Comparison of ENCODE assay signal across 18 mouse cellular contexts in genomic region chr6:91145056-91145455, GRCm38 (mm10). TPM values are rescaled to one million over a fixed set of nuclear protein-coding genes. Genes with fewer than 3 reads are reported as not detected.
DNase-seq lines count a peak whose midpoint lies in the region; ATAC-seq and TF ChIP-seq lines count a peak whose summit lies in the region.
"Had no signal": no experiment of that assay in that cellular context is flagged by ENCODE, and none has a peak within 500 bp of the region (broad histone marks: within the 10 kb centered on the region; RNA-seq: fewer than 3 reads in every experiment).

No protein-coding gene starts in this region.

- no peak overlapping the region for H3K4me2 ChIP-seq in hindbrain, embryonic 12.5 days (replicated peaks)
- no peak overlapping the region for H3K4me2 ChIP-seq in hindbrain, embryonic 16.5 days (ENCODE audit: low read length)
- no peak overlapping the region for H3K4me2 ChIP-seq in liver, embryonic 14.5 days (ENCODE audit: low read depth)
- no peak overlapping the region for H3K4me2 ChIP-seq in liver, embryonic 11.5 days
- H3K4me2 ChIP-seq in hindbrain, postnatal 0 days (ENCODE audit: low read depth, low read length), result no peak overlapping the region
- H3K4me2 ChIP-seq in neural tube, embryonic 15.5 days, result no peak overlapping the region
- H3K4me2 ChIP-seq: embryonic facial prominence, embryonic 12.5 days; limb, embryonic 15.5 days had no signal

- no peaks in the 10 kb centered on the region for H3K9me3 ChIP-seq in hindbrain, embryonic 12.5 days (replicated peaks)
- H3K9me3 ChIP-seq in hindbrain, embryonic 16.5 days (ENCODE audit: control insufficient read depth, low read length), result no peaks in the 10 kb centered on the region
- H3K9me3 ChIP-seq in liver, embryonic 14.5 days (ENCODE audit: control insufficient read depth, low read length), result no peaks in the 10 kb centered on the region; the same call in 1 of the 2 replicates
- no peaks in the 10 kb centered on the region for H3K9me3 ChIP-seq in liver, embryonic 11.5 days (ENCODE audit: control insufficient read depth, low read length)
- H3K9me3 ChIP-seq in hindbrain, postnatal 0 days (ENCODE audit: low read length), result no peaks in the 10 kb centered on the region
- no peaks in the 10 kb centered on the region for H3K9me3 ChIP-seq in neural tube, embryonic 15.5 days (replicated peaks)
- H3K9me3 ChIP-seq: embryonic facial prominence, embryonic 12.5 days; G1E; heart, embryonic 10.5 days; limb, embryonic 15.5 days had no signal

- ATAC-seq in hindbrain, embryonic 12.5 days (ENCODE audit: low FRiP score), result no peak
- no peak for ATAC-seq in hindbrain, embryonic 16.5 days
- ATAC-seq in liver, embryonic 14.5 days (ENCODE audit: insufficient read depth), result 0 out of 2 replicates have a peak, but pooled peaks have one; percentile 34
- ATAC-seq in liver, embryonic 11.5 days (replicated peaks; ENCODE audit: low FRiP score), result no peak
- ATAC-seq in hindbrain, postnatal 0 days, result no peak
- ATAC-seq in neural tube, embryonic 15.5 days (ENCODE audit: low FRiP score), result no peak

- TF ChIP-seq CTCF in liver, embryonic 14.5 days (IDR thresholded peaks at IDR 0.05; ENCODE audit: low read depth), result peak; percentile 14; the same call in 1 of the 2 replicates
- TF ChIP-seq CTCF in hindbrain, postnatal 0 days (IDR thresholded peaks at IDR 0.05; ENCODE audit: low read depth), result peak; percentile 40; the same call in 1 of the 2 replicates

- no peak overlapping the region for H3K4me3 ChIP-seq in hindbrain, embryonic 12.5 days
- no peak overlapping the region for H3K4me3 ChIP-seq in hindbrain, embryonic 16.5 days (ENCODE audit: low read length)
- H3K4me3 ChIP-seq in liver, embryonic 14.5 days (ENCODE audit: insufficient read depth in 1 of 2, low read depth in 2 of 2, low read length in 2 of 2), result no peak overlapping the region
- no peak overlapping the region for H3K4me3 ChIP-seq in liver, embryonic 11.5 days (ENCODE audit: low read depth, low read length)
- no peak overlapping the region for H3K4me3 ChIP-seq in hindbrain, postnatal 0 days (ENCODE audit: low read length)
- no peak overlapping the region for H3K4me3 ChIP-seq in neural tube, embryonic 15.5 days (replicated peaks)
- H3K4me3 ChIP-seq: embryonic facial prominence, embryonic 12.5 days; heart, embryonic 10.5 days; limb, embryonic 15.5 days; myocyte had no signal

- peaks cover 22% of the 10 kb centered on the region for H3K4me1 ChIP-seq in hindbrain, embryonic 12.5 days
- H3K4me1 ChIP-seq in hindbrain, embryonic 16.5 days (ENCODE audit: control insufficient read depth, insufficient read depth, low read depth, low read length), result peaks cover 17% of the 10 kb centered on the region
- peaks cover 18 to 20% of the 10 kb centered on the region in 2 experiments for H3K4me1 ChIP-seq in liver, embryonic 14.5 days (replicated peaks; ENCODE audit: control insufficient read depth in 2 of 2, insufficient read depth in 2 of 2, low read length in 1 of 2)
- H3K4me1 ChIP-seq in liver, embryonic 11.5 days (replicated peaks; ENCODE audit: control insufficient read depth, insufficient read depth, low read length), result no peaks in the 10 kb centered on the region
- H3K4me1 ChIP-seq in hindbrain, postnatal 0 days (ENCODE audit: insufficient read depth, low read length), result peaks cover 22% of the 10 kb centered on the region; the same call in 1 of the 2 replicates
- H3K4me1 ChIP-seq in neural tube, embryonic 15.5 days, result peaks cover 26% of the 10 kb centered on the region
- H3K4me1 ChIP-seq: heart, embryonic 10.5 days had no signal

- no peak overlapping the region for H3K9ac ChIP-seq in hindbrain, embryonic 12.5 days
- no peak overlapping the region for H3K9ac ChIP-seq in hindbrain, embryonic 16.5 days (ENCODE audit: low read depth, low read length)
- no peak overlapping the region for H3K9ac ChIP-seq in liver, embryonic 14.5 days (replicated peaks)
- no peak overlapping the region for H3K9ac ChIP-seq in liver, embryonic 11.5 days (ENCODE audit: low read depth, low read length)
- no peak overlapping the region for H3K9ac ChIP-seq in hindbrain, postnatal 0 days (replicated peaks; ENCODE audit: low read length)
- no peak overlapping the region for H3K9ac ChIP-seq in neural tube, embryonic 15.5 days (replicated peaks)
- H3K9ac ChIP-seq: embryonic facial prominence, embryonic 12.5 days; limb, embryonic 15.5 days had no signal

- no peak for TF ChIP-seq EP300 in liver, embryonic 14.5 days (IDR thresholded peaks at IDR 0.05; ENCODE audit: low read depth)

- 65% methylated on average over 3 of the region's 3 CpGs for WGBS in hindbrain, embryonic 12.5 days
- 55% methylated on average over 3 of the region's 3 CpGs for WGBS in hindbrain, embryonic 16.5 days
- WGBS in liver, embryonic 14.5 days (ENCODE audit: insufficient replicate concordance), result 51% methylated on average over 3 of the region's 3 CpGs
- 64% methylated on average over 3 of the region's 3 CpGs for WGBS in liver, embryonic 11.5 days
- 63% methylated on average over 3 of the region's 3 CpGs for WGBS in hindbrain, postnatal 0 days
- whole genome bisulfite sequencing in neural tube, embryonic 15.5 days, result 69% methylated on average over 3 of the region's 3 CpGs

- DNase-seq in liver, embryonic 14.5 days (ENCODE audit: low read depth in 3 of 3, low spot score in 3 of 3), result no peak
- no peak for DNase-seq in liver, embryonic 11.5 days (ENCODE audit: low spot score)
- DNase-seq in hindbrain, postnatal 0 days (ENCODE audit: low spot score), result no peak
- no peak for DNase-seq in lung, postnatal 14 days
- DNase-seq in adrenal gland, postnatal 14 days, result no peak
- DNase-seq: cerebellum, postnatal 36 days; gastrocnemius, postnatal 10 days; right cerebral cortex, postnatal 25 days; thymus, adult 2 months had no signal

- no peaks in the 10 kb centered on the region for H3K36me3 ChIP-seq in hindbrain, embryonic 12.5 days
- no peaks in the 10 kb centered on the region for H3K36me3 ChIP-seq in hindbrain, embryonic 16.5 days (ENCODE audit: control insufficient read depth, insufficient read depth, low read length)
- no peaks in the 10 kb centered on the region for H3K36me3 ChIP-seq in liver, embryonic 14.5 days (replicated peaks; ENCODE audit: control insufficient read depth, insufficient read depth, low read depth)
- no peaks in the 10 kb centered on the region for H3K36me3 ChIP-seq in liver, embryonic 11.5 days (ENCODE audit: control insufficient read depth, insufficient read depth, low read length)
- H3K36me3 ChIP-seq in hindbrain, postnatal 0 days (ENCODE audit: insufficient read depth, low read length), result no peaks in the 10 kb centered on the region
- H3K36me3 ChIP-seq in neural tube, embryonic 15.5 days, result no peaks in the 10 kb centered on the region
- H3K36me3 ChIP-seq: embryonic facial prominence, embryonic 12.5 days; G1E; heart, embryonic 10.5 days; limb, embryonic 15.5 days had no signal

- H3K27me3 ChIP-seq in hindbrain, embryonic 12.5 days, result no peaks in the 10 kb centered on the region
- H3K27me3 ChIP-seq in hindbrain, embryonic 16.5 days (replicated peaks; ENCODE audit: control insufficient read depth, insufficient read depth, low read length), result no peaks in the 10 kb centered on the region
- peaks cover 7% of the 10 kb centered on the region for H3K27me3 ChIP-seq in liver, embryonic 14.5 days (ENCODE audit: control insufficient read depth, insufficient read depth, low read length)
- H3K27me3 ChIP-seq in liver, embryonic 11.5 days (replicated peaks; ENCODE audit: control insufficient read depth, insufficient read depth, low read length), result peaks cover 4% of the 10 kb centered on the region
- H3K27me3 ChIP-seq in hindbrain, postnatal 0 days (ENCODE audit: insufficient read depth, low read length), result no peaks in the 10 kb centered on the region
- H3K27me3 ChIP-seq in neural tube, embryonic 15.5 days (replicated peaks), result no peaks in the 10 kb centered on the region
- H3K27me3 ChIP-seq: embryonic facial prominence, embryonic 12.5 days; limb, embryonic 15.5 days had no signal

- peak overlapping the region; percentile 88; the same call in 1 of the 2 replicates for H3K27ac ChIP-seq in hindbrain, embryonic 12.5 days
- no peak overlapping the region for H3K27ac ChIP-seq in hindbrain, embryonic 16.5 days (ENCODE audit: low read depth, low read length)
- H3K27ac ChIP-seq in liver, embryonic 14.5 days, result no peak overlapping the region
- H3K27ac ChIP-seq in liver, embryonic 11.5 days (ENCODE audit: low read depth, low read length), result no peak overlapping the region
- no peak overlapping the region; the same call in 1 of the 2 replicates for H3K27ac ChIP-seq in hindbrain, postnatal 0 days
- peak overlapping the region; percentile 89; the same call in 1 of the 2 replicates for H3K27ac ChIP-seq in neural tube, embryonic 15.5 days (replicated peaks)
- H3K27ac ChIP-seq: heart, embryonic 10.5 days; limb, embryonic 15.5 days; macrophage had no signal

RNA-seq across cellular contexts. Expression of gene Hdac11, which starts 11.4 kb away (rescaled TPM):
- 18.8 and 23.2 TPM in 2 replicates for polyA plus RNA-seq in hindbrain, embryonic 12.5 days (2016; fragmentation: Nextera tagmentation; extraction: Ambion mirVana)
- polyA plus RNA-seq in hindbrain, embryonic 16.5 days (2015; fragmentation: Nextera tagmentation; extraction: Ambion mirVana), result 50.1 and 53.5 TPM in 2 replicates
- 9.2 and 12.1 TPM in 2 replicates for polyA plus RNA-seq in liver, embryonic 14.5 days (2012; rRNA removed)
- polyA plus RNA-seq in liver, embryonic 14.5 days (2014; fragmentation: Nextera tagmentation; extraction: Ambion mirVana), result 4.8 and 6.0 TPM in 2 replicates
- 7.1 and 7.2 TPM in 2 replicates for polyA plus RNA-seq in liver, embryonic 11.5 days (2014; fragmentation: Nextera tagmentation; extraction: Ambion mirVana)
- total RNA-seq in hindbrain, postnatal 0 days (2014; rRNA removed), result 100 and 111 TPM in 2 replicates
- polyA plus RNA-seq in hindbrain, postnatal 0 days (2015; fragmentation: Nextera tagmentation; extraction: Ambion mirVana), result 50.1 and 50.7 TPM in 2 replicates
- polyA plus RNA-seq in neural tube, embryonic 15.5 days (2015; fragmentation: Nextera tagmentation; extraction: Ambion mirVana), result 41.7 and 51.5 TPM in 2 replicates
- 6.3 and 7.4 TPM in 2 replicates for total RNA-seq in adrenal gland, postnatal 14 days (2021)

RNA-seq across cellular contexts. Expression of gene Nup210, which starts 28.4 kb away (rescaled TPM):
- 19.1 and 19.8 TPM in 2 replicates for polyA plus RNA-seq in hindbrain, embryonic 12.5 days (2016; fragmentation: Nextera tagmentation; extraction: Ambion mirVana)
- 15.0 and 21.2 TPM in 2 replicates for polyA plus RNA-seq in hindbrain, embryonic 16.5 days (2015; fragmentation: Nextera tagmentation; extraction: Ambion mirVana)
- 24.4 and 32.4 TPM in 2 replicates for polyA plus RNA-seq in liver, embryonic 14.5 days (2012; rRNA removed)
- 35.1 and 38.5 TPM in 2 replicates for polyA plus RNA-seq in liver, embryonic 14.5 days (2014; fragmentation: Nextera tagmentation; extraction: Ambion mirVana)
- 53.5 and 58.3 TPM in 2 replicates for polyA plus RNA-seq in liver, embryonic 11.5 days (2014; fragmentation: Nextera tagmentation; extraction: Ambion mirVana)
- 63.0 and 76.0 TPM in 2 replicates for total RNA-seq in hindbrain, postnatal 0 days (2014; rRNA removed)
- 14.7 and 15.6 TPM in 2 replicates for polyA plus RNA-seq in hindbrain, postnatal 0 days (2015; fragmentation: Nextera tagmentation; extraction: Ambion mirVana)
- 15.4 and 18.4 TPM in 2 replicates for polyA plus RNA-seq in neural tube, embryonic 15.5 days (2015; fragmentation: Nextera tagmentation; extraction: Ambion mirVana)
- 9.4 and 16.7 TPM in 2 replicates for total RNA-seq in adrenal gland, postnatal 14 days (2021)

Comparison
In these comparisons a context has a peak if more than half of its experiments do, and no peak if none do; other contexts are left out.
1. H3K27ac ChIP-seq: peak in hindbrain, embryonic 12.5 days (single experiment) and neural tube, embryonic 15.5 days (single experiment); none in hindbrain, embryonic 16.5 days (single experiment), liver, embryonic 14.5 days (single experiment), liver, embryonic 11.5 days (single experiment) and hindbrain, postnatal 0 days (single experiment).